Mouse (Mus musculus): Measurements from ENCODE around the gene Hrk.

Gene Hrk

GRCm38 (mm10) chr5:118223142-118223757, 58.8 kb downstream of the Hrk start:
- DNase-seq (ENCODE audit: low spot score) = no peak

- no peak for DNase-seq (ENCODE audit: low spot score)
Observed at GRCm38 (mm10) chr5:118230071-118230611, 65.7 kb downstream of the Hrk start.

- no peak for DNase-seq (ENCODE audit: low spot score)
Observed at GRCm38 (mm10) chr5:118236891-118237290, 72.4 kb downstream of the Hrk start.
